Mouse (Mus musculus): ENCODE data around the gene Actn4.
"Not testable (repeated sequence)": the region's sequence is repeated elsewhere in the genome, so short reads cannot be mapped to it uniquely, and the experiment has no call there.

The Actn4 gene

GRCm38 (mm10) chr7:28921722-28922465 is 40.2 kb downstream of the Actn4 start:
- peak; percentile 21 for DNase-seq

- DNase-seq, result no peak
These were observed 41.0 kb downstream of the Actn4 start for GRCm38 (mm10) chr7:28921178-28921577.

GRCm38 (mm10) chr7:28919815-28920214 is 42.3 kb downstream of the Actn4 start:
- DNase-seq, result peak; percentile 84

GRCm38 (mm10) chr7:28918540-28918939 is 43.6 kb downstream of the Actn4 start:
- DNase-seq, result no peak

- peak; percentile 76 for DNase-seq
These were observed 44.4 kb downstream of the Actn4 start for GRCm38 (mm10) chr7:28917503-28918426.

GRCm38 (mm10) chr7:28916491-28916890 is 45.6 kb downstream of the Actn4 start:
- DNase-seq, result no peak

GRCm38 (mm10) chr7:28913171-28913570 is 49.0 kb downstream of the Actn4 start:
- no peak for DNase-seq

- DNase-seq, result peak; percentile 86
These were observed 50.5 kb downstream of the Actn4 start for GRCm38 (mm10) chr7:28911632-28912031.

GRCm38 (mm10) chr7:28907195-28907594 is 54.9 kb downstream of the Actn4 start:
- no peak for DNase-seq

- no peak for DNase-seq
These were observed 58.4 kb downstream of the Actn4 start for GRCm38 (mm10) chr7:28903778-28904177.

GRCm38 (mm10) chr7:28902809-28903208 is 59.3 kb downstream of the Actn4 start:
- DNase-seq, result no peak

GRCm38 (mm10) chr7:28902180-28902579 is 60.0 kb downstream of the Actn4 start:
- no peak for DNase-seq

GRCm38 (mm10) chr7:28901311-28902125 is 60.6 kb downstream of the Actn4 start:
- peak; percentile 58 for DNase-seq

- no peak for DNase-seq
These were observed 62.2 kb downstream of the Actn4 start for GRCm38 (mm10) chr7:28899972-28900371.

- no peak for DNase-seq
These were observed 64.5 kb downstream of the Actn4 start for GRCm38 (mm10) chr7:28897661-28898060.

GRCm38 (mm10) chr7:28894942-28895341 is 67.2 kb downstream of the Actn4 start:
- no peak for DNase-seq

- peak; percentile 35 for DNase-seq
These were observed 68.4 kb downstream of the Actn4 start for GRCm38 (mm10) chr7:28893643-28894265.

- DNase-seq, result no peak
These were observed 69.5 kb downstream of the Actn4 start for GRCm38 (mm10) chr7:28892601-28893000.

GRCm38 (mm10) chr7:28888701-28889161 is 73.4 kb downstream of the Actn4 start:
- DNase-seq, result no peak

- no peak for DNase-seq
These were observed 75.7 kb downstream of the Actn4 start for GRCm38 (mm10) chr7:28886486-28886885.

- not testable (repeated sequence) for DNase-seq
These were observed 78.4 kb downstream of the Actn4 start for GRCm38 (mm10) chr7:28883704-28884103.

GRCm38 (mm10) chr7:28883039-28883438 is 79.1 kb downstream of the Actn4 start:
- DNase-seq, result no peak

Measured in kidney, adult 11 months (tissue).